Comparison of ENCODE assay signal across 35 mouse cellular contexts in genomic region chr3:51402628-51403027, GRCm38 (mm10). TPM values are rescaled to one million over a fixed set of nuclear protein-coding genes. Genes with fewer than 3 reads are reported as not detected.
"Had no signal": no experiment of that assay in that cellular context is flagged by ENCODE, and none has a peak within 500 bp of the region (broad histone marks: within the 10 kb centered on the region; RNA-seq: fewer than 3 reads in every experiment).

No protein-coding gene starts in this region.

- H3K4me2 ChIP-seq: heart, embryonic 11.5 days; heart, embryonic 12.5 days; heart, embryonic 13.5 days; heart, embryonic 15.5 days; hindbrain, embryonic 12.5 days; hindbrain, embryonic 13.5 days; hindbrain, embryonic 14.5 days; hindbrain, embryonic 15.5 days; intestine, embryonic 15.5 days; kidney, embryonic 15.5 days had no signal

- H3K27ac ChIP-seq: heart, embryonic 10.5 days; heart, embryonic 13.5 days; heart, embryonic 15.5 days; hindbrain, embryonic 10.5 days; hindbrain, embryonic 12.5 days; hindbrain, embryonic 13.5 days; hindbrain, embryonic 14.5 days; hindbrain, embryonic 15.5 days; hindbrain, postnatal 0 days; intestine, embryonic 15.5 days; kidney, embryonic 15.5 days; kidney, postnatal 0 days; layer of hippocampus, adult 2 months had no signal

- H3K4me3 ChIP-seq: heart, embryonic 10.5 days; heart, embryonic 12.5 days; heart, embryonic 13.5 days; heart, embryonic 15.5 days; hindbrain, embryonic 10.5 days; hindbrain, embryonic 12.5 days; hindbrain, embryonic 13.5 days; hindbrain, embryonic 15.5 days; intestine, embryonic 15.5 days; kidney, embryonic 15.5 days; layer of hippocampus, adult 2 months had no signal

- H3K27me3 ChIP-seq: hindbrain, embryonic 15.5 days; intestine, embryonic 15.5 days had no signal

- H3K4me1 ChIP-seq: intestine, embryonic 15.5 days had no signal

- DNase-seq: heart, postnatal 10 days; heart, postnatal 36 days; heart, postnatal 4 days; kidney, adult 11 months; kidney, adult 18-20 months; kidney, adult 2 months; kidney, adult 8-10 months; kidney, adult 9 months; kidney, postnatal 10 days; kidney, postnatal 14 days; kidney, postnatal 25 days; kidney, postnatal 36 days; kidney, postnatal 4 days; layer of hippocampus, adult 9-11 months; layer of hippocampus, postnatal 36 days had no signal

- H3K9me3 ChIP-seq: heart, embryonic 10.5 days; heart, embryonic 12.5 days; heart, embryonic 13.5 days; heart, embryonic 15.5 days; hindbrain, embryonic 10.5 days; hindbrain, embryonic 12.5 days; hindbrain, embryonic 13.5 days; hindbrain, embryonic 15.5 days; intestine, embryonic 15.5 days; kidney, embryonic 15.5 days had no signal

RNA-seq across cellular contexts. Expression of gene Mgarp, which starts 6.1 kb away (rescaled TPM):
- total RNA-seq: hematopoietic stem cell, adult 5-6 weeks; layer of hippocampus, adult 18-20 months; layer of hippocampus, adult 2 months; layer of hippocampus, postnatal 10 days; layer of hippocampus, postnatal 14 days; layer of hippocampus, postnatal 36 days; left cerebral cortex, adult 18-20 months had no signal
- polyA plus RNA-seq: kidney, adult 2 months had no signal
